In the genomic region with DNA sequence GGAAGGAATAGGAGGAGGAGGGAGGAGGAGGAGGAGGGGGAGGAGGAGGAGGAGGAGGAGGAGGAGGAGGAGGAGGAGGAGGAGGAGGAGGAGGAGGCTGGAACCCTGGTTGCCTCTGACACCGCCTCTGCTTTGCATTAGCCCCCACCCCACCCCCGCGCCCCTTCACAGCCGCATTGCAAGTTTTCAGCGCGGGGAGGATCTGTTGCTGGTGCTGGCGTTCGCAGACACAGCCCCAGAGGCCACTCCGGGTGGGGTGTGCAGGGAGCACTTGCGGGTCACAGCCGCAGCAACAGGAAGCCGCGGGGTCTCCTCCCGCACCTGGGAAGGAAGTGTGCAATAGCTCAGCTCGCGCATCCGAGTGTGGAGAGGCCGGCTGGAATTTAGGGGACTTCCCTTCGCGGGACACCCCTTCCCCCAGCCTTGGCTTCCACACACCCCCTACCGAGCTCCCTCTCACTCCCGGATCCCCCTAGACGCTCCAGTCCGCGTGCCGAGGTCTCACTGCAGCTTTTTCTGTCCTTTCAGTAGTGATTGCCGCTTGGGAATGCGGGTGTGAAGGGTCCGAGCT, we compare ENCODE assay signal across 7 mouse cellular contexts. TPM values are rescaled to one million over a fixed set of nuclear protein-coding genes. Genes with fewer than 3 reads are reported as not detected.
A peak's percentile ranks its signal among the peaks of the same experiment; 100 is the strongest.
DNase-seq lines count a peak whose midpoint lies in the region; ATAC-seq lines count a peak whose summit lies in the region.

No protein-coding gene starts in this region.

- peak overlapping the region; percentile 67 for H3K9ac ChIP-seq in intestine, embryonic 15.5 days

- H3K4me3 ChIP-seq in intestine, embryonic 15.5 days (replicated peaks): peak overlapping the region; percentile 64

- peak overlapping the region; percentile 99 for H3K4me2 ChIP-seq in intestine, embryonic 15.5 days (replicated peaks)

- no peaks in the 10 kb centered on the region for H3K9me3 ChIP-seq in intestine, embryonic 15.5 days

- intact Hi-C loops in gastrocnemius, postnatal 36 days (cut with DNase I): loop anchor here (1.0 to 5.0 kb wide), 4 partner anchors 119 to 368 kb away; partner anchors contain the start of gene Gch1
- intact Hi-C loops in left cerebral cortex, postnatal 4 days (cut with DNase I): loop anchor here (2.0 to 10.0 kb wide), 4 partner anchors 91 to 373 kb away; no protein-coding TSS in a partner anchor

- peaks cover 18% of the 10 kb centered on the region for H3K4me1 ChIP-seq in intestine, embryonic 15.5 days (replicated peaks)

- DNase-seq in adipocyte (ENCODE audit: low spot score): peak; percentile 16
- peak; percentile 37 to 43 for DNase-seq in cerebellum, postnatal 36 days
- DNase-seq in gastrocnemius, postnatal 36 days: peak; percentile 28 to 57
- DNase-seq in left cerebral cortex, postnatal 4 days: peak; percentile 37
- DNase-seq in mesoderm, embryonic 11.5 days (ENCODE audit: low read depth, low spot score): peak; percentile 63
- peak; percentile 19 for DNase-seq in skeletal muscle tissue, adult 2 months (ENCODE audit: low read depth, low spot score)

- WGBS in intestine, embryonic 15.5 days: under 1% methylated on average over 29 of the region's 29 CpGs

- H3K27me3 ChIP-seq in intestine, embryonic 15.5 days (replicated peaks): no peaks in the 10 kb centered on the region

- peak; percentile 16; the same call in 1 of the 2 replicates for ATAC-seq in intestine, embryonic 15.5 days

- no peaks in the 10 kb centered on the region for H3K36me3 ChIP-seq in intestine, embryonic 15.5 days

- peak overlapping the region; percentile 90 for H3K27ac ChIP-seq in intestine, embryonic 15.5 days

RNA-seq across cellular contexts. Expression of gene Samd4, which starts 1.3 kb away (rescaled TPM):
- 10 to 100 TPM; 37.4 to 45.7 TPM for total RNA-seq in gastrocnemius, postnatal 36 days (2021)
- 5.2 and 5.4 TPM in 2 replicates for polyA plus RNA-seq in intestine, embryonic 15.5 days (2015; fragmentation: Nextera tagmentation; extraction: Ambion mirVana)
- total RNA-seq in left cerebral cortex, postnatal 4 days (2021): 10 to 100 TPM; 12.2 to 13.4 TPM

RNA-seq across cellular contexts. Expression of gene Cgrrf1, which starts 52.0 kb away (rescaled TPM):
- total RNA-seq in gastrocnemius, postnatal 36 days (2021): 10 to 100 TPM; 41.2 to 48.1 TPM
- 21.6 and 22.7 TPM in 2 replicates for polyA plus RNA-seq in intestine, embryonic 15.5 days (2015; fragmentation: Nextera tagmentation; extraction: Ambion mirVana)
- 1 to 10 TPM; 6.3 TPM for total RNA-seq in left cerebral cortex, postnatal 4 days (2021)

Comparison
In these comparisons a context has a peak if more than half of its experiments do, and no peak if none do; other contexts are left out.
1. Peak in every context shown above with its lines: DNase-seq, ATAC-seq, H3K4me3 ChIP-seq and H3K27ac ChIP-seq.
2. RNA of gene Cgrrf1, which starts 52.0 kb away (total RNA-seq): 41.2 to 48.1 TPM in gastrocnemius, postnatal 36 days; 6.3 TPM in left cerebral cortex, postnatal 4 days; every median in the first group is over 4 times any median in the second.